Mouse (Mus musculus) ovary, adult 2 months (tissue): ENCODE measurements around the gene Gm6592. TPM values are rescaled to one million over a fixed set of nuclear protein-coding genes. Genes with fewer than 3 reads are reported as not detected.

Experiments used
- polyA plus RNA-seq: library from polyadenylated mRNA; depleted of rRNA; stranded (reverse); fragments of >200 nt; gene quantifications from 2 replicates; pipeline ENCODE4 v1.2.3, GENCODE M21; 2012; rRNA removed

Gm6592 gene
- not detected in 2 replicates for polyA plus RNA-seq

GRCm38 (mm10) chrX:8843694-8844093 is at the start of gene Gm6592:
Gene Gm6592, plus strand, starts transcription at chrX:8843994.

GRCm38 (mm10) chrX:8803391-8803790 is 40.4 kb upstream of the Gm6592 start, which contains the start of gene Ssxb5:
Gene Ssxb5, plus strand, starts transcription at chrX:8803691.

GRCm38 (mm10) chrX:8873953-8874352 is 30.2 kb downstream of the Gm6592 start, which contains the start of gene Gm5751:
Gene Gm5751, plus strand, starts transcription at chrX:8874253.

GRCm38 (mm10) chrX:8892343-8893155 is 48.8 kb downstream of the Gm6592 start, which contains the start of gene B630019K06Rik:
Gene B630019K06Rik, plus strand, starts transcription at chrX:8892382.

Other genes with a start within 250 kb of the Gm6592 start
- gene Ssxb8, start 153.2 kb upstream of the Gm6592 start, polyA plus RNA-seq = not detected in 2 replicates
- not detected in 2 replicates for gene Ssx9, start 95.6 kb upstream of the Gm6592 start, polyA plus RNA-seq
- not detected in 2 replicates for gene Ssxb5, start 40.3 kb upstream of the Gm6592 start, polyA plus RNA-seq
- not detected in 2 replicates for gene Gm5751, start 30.3 kb downstream of the Gm6592 start, polyA plus RNA-seq
- 11.2 and 18.8 TPM in 2 replicates for gene B630019K06Rik, start 48.4 kb downstream of the Gm6592 start, polyA plus RNA-seq
- not detected in 2 replicates for gene Fthl17b, start 119.0 kb downstream of the Gm6592 start, polyA plus RNA-seq
- not detected in 2 replicates for gene Fthl17c, start 132.6 kb downstream of the Gm6592 start, polyA plus RNA-seq
- gene Fthl17d, start 142.8 kb downstream of the Gm6592 start, polyA plus RNA-seq = not detected in 2 replicates
- not detected in 2 replicates for gene Fthl17e, start 189.5 kb downstream of the Gm6592 start, polyA plus RNA-seq
- gene Fthl17f, start 219.0 kb downstream of the Gm6592 start, polyA plus RNA-seq = not detected in 2 replicates